Mouse (Mus musculus) adrenal gland, postnatal 25 days (tissue): ENCODE data around the gene Cdkl2. TPM values are rescaled to one million over a fixed set of nuclear protein-coding genes. Genes with fewer than 3 reads are reported as not detected.
A peak's percentile ranks its signal among the peaks of the same experiment; 100 is the strongest.

Experiments used
- DNase-seq: peaks from one replicate; pipeline ENCODE4 v3.0.0; 2021; ENCODE audit warnings: mixed read lengths
- total RNA-seq: library from RNA; stranded (reverse); gene quantifications from 2 replicates; pipeline ENCODE4 v1.2.3, GENCODE M21; 2021

Cdkl2 gene
- total RNA-seq, 1 experiment from 2014 or later: 6.5 TPM

- DNase-seq: no peak
Observed at GRCm38 (mm10) chr5:91993061-91993460, 50.6 kb downstream of the Cdkl2 start.

- DNase-seq: no peak
Observed at GRCm38 (mm10) chr5:91991191-91991937, 52.3 kb downstream of the Cdkl2 start.

- no peak for DNase-seq
Observed at GRCm38 (mm10) chr5:91989261-91989660, 54.4 kb downstream of the Cdkl2 start.

DNA sequence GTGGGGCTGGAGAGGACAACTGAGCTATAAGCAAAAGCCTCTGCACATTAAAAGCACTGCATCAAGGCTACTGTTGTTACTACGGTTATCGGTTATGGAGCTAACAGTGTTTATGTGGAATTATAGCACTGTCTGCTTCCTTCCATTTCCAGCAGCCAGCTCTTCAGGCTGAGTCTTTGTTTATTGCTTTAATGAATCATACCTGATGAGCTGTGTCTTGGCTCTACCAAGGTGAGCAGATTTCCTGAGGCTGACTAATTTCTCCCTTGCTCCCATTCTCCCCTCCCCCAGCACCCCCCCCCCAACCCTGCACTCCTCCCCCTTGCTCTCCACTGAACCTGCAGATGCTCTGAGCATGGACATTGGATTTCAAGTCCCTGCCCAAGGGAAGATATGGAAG, 55.9 kb downstream of the Cdkl2 start:
- DNase-seq: no peak

DNA sequence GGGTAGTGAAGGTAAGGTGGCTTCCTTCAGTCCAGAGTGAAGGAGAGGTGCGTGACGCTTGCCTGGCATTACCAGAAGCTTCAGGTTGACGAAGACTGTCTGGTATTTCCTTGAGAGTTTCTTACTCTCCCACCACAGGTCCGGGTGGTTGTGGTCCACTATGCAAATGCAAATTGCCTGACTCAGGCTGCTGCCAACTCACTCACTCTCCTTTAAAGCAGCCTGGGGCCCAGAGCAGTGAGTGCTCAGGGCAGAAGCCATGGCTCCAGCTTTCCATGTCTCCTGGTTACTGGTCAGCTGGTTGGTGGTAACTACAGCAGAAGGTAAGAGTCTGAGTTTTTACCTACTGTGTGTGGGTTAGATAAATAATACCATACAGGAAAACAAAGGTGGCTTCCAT, 56.4 kb downstream of the Cdkl2 start, which contains the start of gene Odaph:
Odaph (plus strand) TSS at position 240 of the 400 bp plus-strand sequence.
- DNase-seq: no peak

DNA sequence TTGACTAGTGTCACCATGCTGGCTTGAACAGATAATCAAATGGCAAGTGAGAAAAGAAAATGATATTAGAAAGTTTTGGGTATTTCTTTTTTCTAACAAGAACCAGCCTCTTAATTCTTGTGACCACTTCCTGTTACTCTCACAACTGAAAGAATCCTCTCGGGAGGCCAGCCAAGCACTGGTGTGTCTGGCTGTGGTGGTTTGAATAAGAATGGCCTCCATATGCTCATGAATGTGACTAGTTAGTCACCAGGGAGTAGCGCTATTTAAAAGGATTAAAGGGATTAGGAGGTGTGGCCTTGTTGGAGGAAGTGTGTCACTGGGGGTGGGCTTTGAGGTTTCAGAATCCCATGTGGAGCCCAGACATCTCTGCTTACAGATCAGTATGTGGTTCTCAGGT, 58.0 kb downstream of the Cdkl2 start:
- no peak for DNase-seq

GRCm38 (mm10) chr5:91983490-91983889, 60.2 kb downstream of the Cdkl2 start:
- DNase-seq: no peak

DNA sequence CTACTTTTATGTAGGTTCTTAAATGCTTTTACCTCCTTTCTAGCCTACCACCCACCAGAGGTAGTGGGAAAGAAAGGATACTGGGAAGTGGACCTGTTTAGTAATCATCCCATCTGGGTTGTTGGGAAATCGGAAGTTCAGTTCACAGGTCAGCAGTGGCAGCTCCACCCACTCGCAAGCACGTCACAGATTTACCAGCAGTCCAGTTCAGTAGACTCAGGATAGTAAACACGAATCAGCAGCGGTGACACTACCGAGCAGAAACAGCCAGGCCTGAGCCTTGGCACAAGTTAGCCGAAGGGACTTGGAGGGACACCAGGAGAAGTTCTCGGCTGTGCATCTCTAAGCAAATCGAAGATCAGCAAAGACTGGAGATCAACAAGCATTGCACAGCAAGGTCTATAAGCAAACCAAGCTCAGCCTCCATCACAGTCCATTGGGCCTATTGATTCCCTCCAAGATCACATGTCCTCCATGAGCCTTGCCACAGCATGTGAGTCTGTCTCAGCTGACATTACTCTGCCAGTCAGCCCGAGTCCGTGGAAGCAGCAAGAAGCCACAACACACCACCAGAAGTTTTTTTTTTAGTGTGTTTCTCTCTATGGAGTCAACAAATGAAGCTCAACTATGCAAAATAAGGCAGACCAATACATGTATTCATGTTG, 62.4 kb downstream of the Cdkl2 start:
- no peak for DNase-seq

DNA sequence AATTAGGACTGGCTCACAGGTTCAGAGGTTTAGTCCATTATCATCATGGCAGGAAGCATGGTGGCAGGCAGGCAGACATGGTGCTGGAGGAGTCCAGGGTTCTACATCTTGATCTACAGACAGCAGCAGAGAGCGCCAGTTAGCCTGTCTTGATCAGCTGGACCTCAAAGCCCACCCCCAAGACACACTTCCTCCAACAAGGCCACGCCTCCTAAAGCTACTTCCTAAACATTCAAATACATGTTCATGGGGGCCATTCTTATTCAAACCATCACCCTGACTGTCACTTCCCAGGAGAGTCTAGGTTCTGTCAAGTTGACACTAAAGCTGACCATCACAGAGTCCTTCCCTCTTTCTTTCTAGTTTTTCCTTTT, 66.3 kb downstream of the Cdkl2 start:
- DNase-seq: no peak

- no peak for DNase-seq
Observed at GRCm38 (mm10) chr5:91976566-91977396, 66.9 kb downstream of the Cdkl2 start.

DNA sequence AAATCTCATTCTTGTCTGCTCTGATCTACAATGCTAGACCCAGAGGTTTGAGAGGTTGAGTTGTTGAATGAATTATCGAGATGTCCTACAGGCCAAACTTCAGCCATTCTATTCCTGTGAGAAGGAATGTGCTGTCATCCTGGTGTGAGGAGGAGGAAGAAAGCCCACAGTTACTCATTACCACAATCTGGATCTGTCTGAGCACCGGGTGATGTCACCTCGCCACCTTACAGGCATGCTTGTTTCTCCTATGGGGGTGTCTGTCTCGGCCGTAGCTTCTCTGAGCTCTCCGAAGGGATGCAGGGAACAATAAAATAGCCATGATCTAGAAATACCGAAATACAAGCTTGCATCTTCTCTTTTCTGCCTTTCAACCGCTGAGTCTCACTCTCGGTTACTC, 67.9 kb downstream of the Cdkl2 start:
- DNase-seq: no peak

DNA sequence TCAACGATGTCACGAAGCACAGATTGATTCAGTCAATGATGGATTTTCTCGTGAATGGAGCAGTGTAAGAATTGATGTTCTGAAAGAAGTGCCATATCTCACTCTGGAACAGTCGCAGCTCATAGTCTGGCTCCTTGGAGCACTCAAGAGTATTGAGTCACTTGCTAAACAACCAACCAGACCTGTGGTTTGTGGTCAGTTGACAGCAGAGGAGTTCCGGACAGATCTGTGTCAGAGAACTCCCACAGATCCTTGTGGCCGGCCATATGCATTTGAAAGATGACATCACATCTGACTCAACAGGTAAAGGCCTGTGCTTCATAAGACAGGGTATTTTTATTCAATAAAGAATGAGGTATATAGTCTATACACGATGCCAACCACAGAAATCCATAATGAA, 69.7 kb downstream of the Cdkl2 start:
- DNase-seq: no peak

- no peak for DNase-seq
Observed at GRCm38 (mm10) chr5:91972046-91972445, 71.6 kb downstream of the Cdkl2 start.

- peak; percentile 95 for DNase-seq
Observed at GRCm38 (mm10) chr5:91962639-91963440, 80.8 kb downstream of the Cdkl2 start, which contains the start of gene Rchy1. Gene Rchy1 (minus strand): TSS chr5:91963068.

- DNase-seq: no peak
Observed at GRCm38 (mm10) chr5:91962259-91962638, 81.4 kb downstream of the Cdkl2 start.

- DNase-seq: no peak
Observed at GRCm38 (mm10) chr5:91961370-91961769, 82.3 kb downstream of the Cdkl2 start.

- no peak for DNase-seq
Observed at GRCm38 (mm10) chr5:91960606-91961254, 83.0 kb downstream of the Cdkl2 start.

DNA sequence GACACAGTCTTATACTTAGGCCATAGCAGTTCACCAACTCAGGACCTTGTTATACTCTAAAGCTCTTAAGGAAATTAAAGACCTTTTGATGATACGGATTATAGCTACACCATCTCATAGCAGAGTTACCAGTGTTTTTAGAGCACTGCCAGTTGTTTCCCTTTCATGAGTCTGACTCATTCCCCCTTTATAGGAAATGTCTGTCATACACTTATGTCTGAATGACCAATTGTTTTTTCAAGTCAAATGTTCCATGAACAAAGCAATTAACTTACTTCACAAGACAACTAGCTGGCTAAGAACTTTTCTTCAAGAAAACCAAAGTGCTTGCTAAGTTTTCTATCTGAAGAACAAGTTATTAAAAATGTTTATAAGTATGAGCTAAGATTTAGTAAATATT, 83.7 kb downstream of the Cdkl2 start:
- no peak for DNase-seq

- DNase-seq: no peak
Observed at GRCm38 (mm10) chr5:91959096-91959495, 84.6 kb downstream of the Cdkl2 start.

DNA sequence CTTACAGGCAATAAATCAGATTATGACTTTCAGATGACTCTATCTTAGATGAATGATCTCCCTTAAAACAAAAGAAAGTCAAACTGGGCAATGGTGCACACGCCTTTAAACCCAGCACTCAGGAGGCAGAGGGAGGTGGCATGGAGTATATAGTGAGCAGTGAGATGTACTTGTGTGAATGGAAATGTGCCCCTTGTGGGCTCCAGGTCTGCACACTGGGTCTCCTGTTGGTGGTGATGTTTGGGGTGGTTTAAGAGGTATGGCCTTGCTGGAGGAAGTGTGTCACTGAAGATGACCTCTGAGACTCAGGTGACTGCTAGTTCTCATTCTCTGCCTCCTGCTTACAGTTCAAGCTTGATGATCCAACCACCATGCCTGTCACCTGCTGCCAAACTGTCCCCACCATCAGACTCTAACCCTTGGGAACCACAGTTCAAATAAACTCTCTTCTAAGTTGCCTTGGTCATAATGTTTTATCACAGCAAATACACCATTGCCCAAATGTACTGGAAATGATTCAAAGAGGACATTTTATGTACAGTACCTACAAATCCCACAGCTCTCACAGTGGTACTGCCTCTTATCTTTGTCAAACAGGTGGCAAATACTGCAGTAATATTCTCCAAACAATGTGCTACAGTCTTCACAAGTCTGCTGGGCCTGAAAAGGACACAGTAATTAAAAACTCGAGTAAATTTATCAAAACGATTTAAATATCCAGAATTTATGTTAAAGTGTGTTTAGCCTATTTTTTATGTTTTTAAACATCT, 86.5 kb downstream of the Cdkl2 start:
- DNase-seq: no peak
